Mouse (Mus musculus): ENCODE measurements around the gene Khdc3.
"Not testable (repeated sequence)": the region's sequence is repeated elsewhere in the genome, so short reads cannot be mapped to it uniquely, and the experiment has no call there.

The Khdc3 gene

DNA sequence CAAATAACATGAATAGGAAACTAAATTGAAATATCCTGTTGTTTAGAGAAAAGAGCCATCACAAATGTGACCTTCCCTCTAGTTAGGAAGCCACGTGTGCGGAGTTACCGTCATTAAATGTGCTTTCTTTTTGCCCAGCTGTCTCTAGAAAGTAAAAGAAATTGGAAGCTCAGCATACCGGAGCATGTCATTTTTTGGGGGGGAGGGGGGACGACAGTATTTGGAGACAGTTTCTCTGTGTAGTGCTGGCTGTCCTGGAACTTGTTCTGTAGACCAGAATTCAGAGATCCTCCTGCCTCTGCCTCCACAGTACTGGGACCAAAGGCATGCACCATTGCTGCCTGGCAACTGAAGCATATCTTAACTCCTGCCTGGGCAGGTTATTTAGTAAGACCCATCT lies at the start of gene Khdc3:
Gene Khdc3 (plus strand): TSS at position 301 of the 400 bp plus-strand sequence.
- no peak for DNase-seq (ENCODE audit: extremely low spot score, low read depth, low spot score)

DNA sequence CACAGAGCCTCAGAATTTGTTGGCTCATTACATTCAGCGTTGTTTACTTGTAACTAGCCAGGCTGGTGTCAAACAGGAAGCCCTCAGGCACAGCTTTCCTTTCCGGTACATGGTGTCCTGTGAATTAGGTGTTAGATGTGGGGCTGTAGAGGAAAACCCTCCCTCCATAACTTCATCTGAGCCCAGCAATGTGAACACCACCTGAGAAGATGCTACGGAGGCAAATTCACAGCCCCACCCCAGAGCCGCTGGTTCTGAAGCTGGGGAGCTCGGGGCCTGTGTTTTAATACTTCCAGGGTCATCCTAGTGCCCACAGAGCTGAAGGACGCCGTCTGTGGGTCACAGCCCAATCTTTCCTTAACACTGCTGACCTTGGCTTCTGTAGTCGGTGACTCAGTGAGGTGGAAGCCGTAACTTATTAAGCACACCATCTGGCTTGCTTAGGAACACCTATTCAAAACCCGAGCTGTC lies 46.2 kb upstream of the Khdc3 start:
- no peak for DNase-seq (ENCODE audit: extremely low spot score, low read depth, low spot score)

DNA sequence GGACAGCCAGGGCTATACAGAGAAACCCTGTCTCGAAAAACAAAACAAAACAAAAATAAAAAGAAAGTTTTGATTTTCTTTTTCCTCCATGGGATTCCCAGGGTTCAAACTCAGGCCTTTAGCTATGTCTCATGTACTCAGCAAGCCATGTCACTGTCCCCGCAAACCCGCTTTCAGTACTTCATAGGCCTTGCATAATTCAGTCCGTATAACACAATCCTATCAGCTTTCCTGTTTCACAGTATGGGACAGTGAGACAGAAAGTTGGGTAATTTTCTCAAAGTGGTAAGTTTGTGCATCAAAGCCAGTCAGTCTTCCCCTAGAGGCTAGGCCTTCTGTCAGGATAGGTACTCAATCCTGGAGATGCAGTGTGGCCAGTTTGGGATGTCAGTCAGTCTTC lies 42.4 kb upstream of the Khdc3 start:
- DNase-seq (ENCODE audit: extremely low spot score, low read depth, low spot score), result no peak

GRCm38 (mm10) chr9:73063621-73064290 lies 37.9 kb upstream of the Khdc3 start:
- no peak for DNase-seq (ENCODE audit: extremely low spot score, low read depth, low spot score)

- DNase-seq (ENCODE audit: extremely low spot score, low read depth, low spot score), result no peak
These were observed 34.5 kb upstream of the Khdc3 start for GRCm38 (mm10) chr9:73067086-73067485.

DNA sequence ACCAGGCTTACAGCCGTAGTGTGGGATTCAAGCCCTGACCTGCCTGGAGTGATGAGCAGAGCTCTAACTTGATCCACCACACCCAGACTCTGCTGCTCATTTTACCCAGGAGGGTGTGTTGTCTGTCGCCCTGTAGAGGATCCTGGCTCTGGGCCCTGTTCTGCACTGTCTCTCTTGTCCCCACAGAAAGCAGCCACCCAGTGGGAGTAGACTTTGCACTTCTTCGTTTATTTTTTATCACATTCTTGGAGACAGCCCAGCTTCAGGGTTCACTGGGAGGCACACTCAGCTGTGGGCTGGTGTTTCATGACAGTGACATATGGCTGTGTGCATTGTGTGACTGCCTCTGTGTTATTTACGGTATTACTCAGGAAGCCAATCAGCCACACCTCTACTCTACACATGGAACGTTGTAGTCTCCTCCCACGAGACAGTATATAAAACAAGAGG lies 33.4 kb upstream of the Khdc3 start:
- no peak for DNase-seq (ENCODE audit: extremely low spot score, low read depth, low spot score)

DNA sequence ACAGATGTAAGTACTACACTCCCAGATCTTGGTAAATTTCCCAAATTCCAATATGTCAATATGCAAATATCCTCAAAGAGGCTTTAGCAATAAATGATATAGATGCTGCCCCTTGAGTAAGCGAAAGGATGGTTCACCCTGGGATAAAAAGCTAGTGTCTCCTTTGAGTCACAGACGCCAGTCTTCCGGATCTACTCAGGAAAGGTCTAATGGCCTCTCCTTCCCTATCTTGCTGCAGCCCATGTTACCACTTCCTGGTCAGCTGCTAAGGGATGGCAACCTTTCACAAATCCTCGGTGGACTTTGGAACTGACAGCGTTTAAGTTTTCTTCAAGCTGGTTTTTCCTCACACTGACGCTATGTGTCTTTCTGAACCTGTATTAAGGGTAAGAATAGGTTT lies 32.9 kb upstream of the Khdc3 start:
- DNase-seq (ENCODE audit: extremely low spot score, low read depth, low spot score), result no peak

DNA sequence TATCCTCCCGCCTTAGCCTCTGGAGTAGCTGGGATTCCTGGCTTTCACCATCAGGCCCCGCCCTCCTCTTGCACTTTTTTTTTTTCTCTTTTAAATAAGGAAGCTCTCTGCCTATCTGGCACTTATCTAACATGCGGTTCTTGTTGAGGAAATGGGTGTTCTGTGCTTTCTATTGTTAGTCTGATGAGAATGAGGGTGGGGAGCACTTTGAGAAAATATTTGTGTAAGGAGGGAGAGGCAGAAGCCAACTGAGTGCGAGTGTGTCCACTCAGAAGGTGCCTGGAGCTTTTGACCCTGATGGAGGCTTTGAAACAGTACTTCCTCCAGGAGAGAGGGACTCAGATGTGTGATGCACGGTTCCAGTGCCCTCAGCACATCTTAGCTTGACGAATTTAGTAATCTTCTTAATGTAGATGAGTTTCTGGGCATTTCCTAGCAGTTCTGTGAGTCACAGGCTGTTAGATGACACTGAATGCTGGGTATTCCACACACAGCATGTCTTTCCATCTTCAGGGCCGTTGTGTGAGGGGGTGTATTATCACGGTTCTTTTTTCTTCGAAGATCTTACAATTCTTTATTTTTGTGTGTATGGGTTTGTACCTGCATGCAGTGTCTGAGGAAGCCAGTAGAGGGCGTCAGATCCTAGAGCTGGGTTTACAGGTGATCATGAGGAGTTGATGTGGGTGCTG lies 30.5 kb upstream of the Khdc3 start:
- no peak for DNase-seq (ENCODE audit: extremely low spot score, low read depth, low spot score)

- DNase-seq (ENCODE audit: extremely low spot score, low read depth, low spot score), result no peak
These were observed 29.2 kb upstream of the Khdc3 start for GRCm38 (mm10) chr9:73072426-73072825.

GRCm38 (mm10) chr9:73073169-73073568 lies 28.5 kb upstream of the Khdc3 start:
- DNase-seq (ENCODE audit: extremely low spot score, low read depth, low spot score), result no peak

- DNase-seq (ENCODE audit: extremely low spot score, low read depth, low spot score), result not testable (repeated sequence)
These were observed 22.3 kb upstream of the Khdc3 start for GRCm38 (mm10) chr9:73079349-73079748.

DNA sequence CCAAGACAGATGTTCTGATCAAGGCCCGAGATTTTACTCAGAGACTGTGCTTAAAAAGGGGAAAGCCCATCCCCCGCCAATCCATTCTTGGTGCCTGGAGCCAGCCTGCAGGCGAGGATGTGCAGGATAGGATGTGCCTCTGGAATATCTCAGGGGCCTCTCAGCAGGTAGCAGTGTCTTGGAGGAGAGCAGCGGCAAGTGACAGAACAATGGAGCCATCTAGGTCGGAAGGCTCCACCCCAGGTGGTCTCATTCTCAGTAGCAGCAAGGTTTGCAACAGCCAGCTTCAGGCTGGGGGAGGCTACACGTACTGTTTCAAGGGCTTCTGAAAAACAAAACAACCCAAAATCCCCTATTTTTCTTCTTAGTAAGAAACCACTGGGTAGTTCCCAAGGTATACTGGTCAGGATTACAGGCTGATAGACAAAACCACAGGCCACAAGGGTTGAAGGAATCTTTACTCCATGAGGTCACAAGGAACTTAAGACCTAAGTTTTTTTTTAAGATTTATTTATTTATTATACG lies 21.8 kb upstream of the Khdc3 start:
- no peak for DNase-seq (ENCODE audit: extremely low spot score, low read depth, low spot score)

- no peak for DNase-seq (ENCODE audit: extremely low spot score, low read depth, low spot score)
These were observed 19.2 kb upstream of the Khdc3 start for GRCm38 (mm10) chr9:73082291-73083000.

- no peak for DNase-seq (ENCODE audit: extremely low spot score, low read depth, low spot score)
These were observed 17.7 kb upstream of the Khdc3 start for GRCm38 (mm10) chr9:73083956-73084355.

- no peak for DNase-seq (ENCODE audit: extremely low spot score, low read depth, low spot score)
These were observed 15.8 kb upstream of the Khdc3 start for GRCm38 (mm10) chr9:73085845-73086244.

- DNase-seq (ENCODE audit: extremely low spot score, low read depth, low spot score), result no peak
These were observed 14.5 kb upstream of the Khdc3 start for GRCm38 (mm10) chr9:73087121-73087520.

DNA sequence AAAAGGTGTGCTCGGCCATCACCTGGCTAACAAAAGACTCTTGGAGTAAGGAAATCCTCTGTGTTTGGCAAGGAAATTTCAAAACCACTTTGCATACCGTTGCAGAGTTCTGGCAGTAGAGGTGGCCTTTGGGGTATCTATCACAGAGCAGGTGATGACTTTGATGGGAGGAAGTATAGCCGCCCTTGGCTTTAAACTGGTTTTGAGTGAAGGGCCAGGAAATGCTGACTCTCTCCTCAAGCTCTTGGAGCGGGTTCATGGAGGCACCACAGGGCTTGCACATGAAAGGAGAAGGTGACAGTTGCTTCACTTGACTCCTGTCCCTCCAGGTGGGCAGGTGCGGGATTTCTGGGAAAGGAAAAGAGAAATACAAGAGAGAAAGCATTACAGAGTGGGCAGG lies 14.1 kb upstream of the Khdc3 start:
- DNase-seq (ENCODE audit: extremely low spot score, low read depth, low spot score), result no peak

- DNase-seq (ENCODE audit: extremely low spot score, low read depth, low spot score), result no peak
These were observed 12.3 kb upstream of the Khdc3 start for GRCm38 (mm10) chr9:73089222-73089920.

GRCm38 (mm10) chr9:73090121-73090520 lies 11.5 kb upstream of the Khdc3 start:
- no peak for DNase-seq (ENCODE audit: extremely low spot score, low read depth, low spot score)

GRCm38 (mm10) chr9:73091747-73092146 lies 9.9 kb upstream of the Khdc3 start:
- DNase-seq (ENCODE audit: extremely low spot score, low read depth, low spot score), result peak; percentile 46

- DNase-seq (ENCODE audit: extremely low spot score, low read depth, low spot score), result no peak
These were observed 7.1 kb upstream of the Khdc3 start for GRCm38 (mm10) chr9:73094580-73094979.

All from hindlimb bud, embryonic 11.5 days (tissue).